Mouse (Mus musculus): ENCODE measurements around the gene Ccnyl1. TPM values are rescaled to one million over a fixed set of nuclear protein-coding genes. Genes with fewer than 3 reads are reported as not detected.

Gene Ccnyl1
- polyA plus RNA-seq, 1 experiment from 2014 or later: 3.9 TPM

DNA sequence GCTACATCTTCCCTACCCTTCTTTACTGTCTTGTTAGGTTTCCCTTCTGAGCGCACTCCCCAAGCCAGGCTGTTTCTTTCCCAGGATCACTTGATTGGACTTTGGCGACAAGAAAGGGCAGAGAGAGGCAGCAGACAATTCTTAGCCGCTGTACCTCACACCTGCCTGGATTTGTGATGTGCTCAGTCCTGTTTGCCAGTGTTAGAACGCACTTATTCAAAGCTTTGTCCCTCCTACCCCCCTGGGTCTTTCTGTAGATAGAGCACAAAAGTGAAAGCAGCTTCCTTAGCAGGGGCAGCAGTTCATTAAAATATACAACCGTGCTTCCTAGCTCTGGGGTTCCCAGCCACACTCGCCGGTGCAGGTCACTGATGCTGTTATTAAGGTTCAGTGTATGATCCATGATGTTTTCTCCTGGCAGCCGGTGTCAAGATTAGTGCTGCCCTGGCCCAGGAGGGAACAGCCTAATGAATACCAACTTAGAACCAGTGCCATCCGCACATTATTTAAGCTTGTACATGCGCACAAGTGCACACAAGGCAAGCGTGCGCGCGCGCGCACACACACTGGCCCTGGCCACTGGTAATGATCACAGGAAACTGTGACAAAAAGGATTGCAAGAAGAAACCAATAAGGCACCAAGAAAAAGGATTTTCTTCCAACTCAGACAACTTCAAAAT, 41.2 kb downstream of the Ccnyl1 start:
- no peak overlapping the region for H3K9ac ChIP-seq (replicated peaks; ENCODE audit: low read depth)
- ATAC-seq: no peak

DNA sequence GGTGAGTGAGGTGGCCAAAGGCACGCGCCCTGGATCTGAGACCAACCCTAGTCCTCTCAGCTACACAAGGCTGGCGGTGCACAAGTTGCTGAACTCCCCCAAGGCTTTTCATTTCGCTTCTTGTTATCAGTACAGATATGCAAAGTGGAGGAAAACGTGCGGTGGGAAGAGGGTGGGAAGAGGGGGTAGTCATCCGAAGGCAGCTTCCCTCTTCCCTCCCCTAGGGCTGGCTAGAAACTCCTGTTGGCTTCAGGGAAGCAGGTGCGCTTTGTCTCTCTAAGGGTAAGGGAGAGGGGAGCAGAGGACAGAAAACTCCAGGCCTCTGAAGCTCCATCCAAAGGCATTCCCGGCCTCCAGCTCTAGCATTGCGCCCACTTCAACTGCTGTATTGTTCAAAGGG, 41.9 kb downstream of the Ccnyl1 start:
- H3K27me3 ChIP-seq (replicated peaks; ENCODE audit: insufficient read depth, low read length): 0 out of 2 replicates have a peak, but pooled peaks cover 11% of the 10 kb centered on the region
- no peaks in the 10 kb centered on the region for H3K9me3 ChIP-seq (ENCODE audit: low read length)
- no peak for ATAC-seq
- TF ChIP-seq CTCF (IDR thresholded peaks at IDR 0.05) (no peak), EP300 (IDR thresholded peaks at IDR 0.05) (no peak)
- H3K36me3 ChIP-seq (ENCODE audit: insufficient read depth, low read length): no peaks in the 10 kb centered on the region
- no peak overlapping the region for H3K4me3 ChIP-seq (ENCODE audit: low read depth, low read length)
- DNase-seq (ENCODE audit: low spot score): no peak
- no peak overlapping the region for H3K9ac ChIP-seq (replicated peaks; ENCODE audit: low read depth)
- peaks cover 15% of the 10 kb centered on the region for H3K4me1 ChIP-seq (ENCODE audit: insufficient read depth, low read depth, low read length)
- no peak overlapping the region for H3K27ac ChIP-seq (ENCODE audit: low read length)
- 44% methylated on average over 10 of the region's 10 CpGs for WGBS
- H3K4me2 ChIP-seq (replicated peaks; ENCODE audit: low read depth, low read length): no peak overlapping the region

More for the DNA sequence above, 41.2 kb downstream of the Ccnyl1 start:
- Histone ChIP-seq H3K36me3 (ENCODE audit: insufficient read depth, low read length) (no peaks in the 10 kb centered on the region), H3K27me3 (replicated peaks; ENCODE audit: insufficient read depth, low read length) (0 out of 2 replicates have a peak, but pooled peaks cover 11% of the 10 kb centered on the region), H3K4me1 (ENCODE audit: insufficient read depth, low read depth, low read length) (peaks cover 15% of the 10 kb centered on the region), H3K4me2 (replicated peaks; ENCODE audit: low read depth, low read length) (no peak overlapping the region), H3K4me3 (ENCODE audit: low read depth, low read length) (no peak overlapping the region), H3K9me3 (ENCODE audit: low read length) (no peaks in the 10 kb centered on the region), H3K27ac (ENCODE audit: low read length) (no peak overlapping the region)
- whole genome bisulfite sequencing: 76% methylated on average over 16 of the region's 16 CpGs
- no peak for DNase-seq (ENCODE audit: low spot score)
- no peak for TF ChIP-seq CTCF (IDR thresholded peaks at IDR 0.05)
- no peak for TF ChIP-seq EP300 (IDR thresholded peaks at IDR 0.05)

DNA sequence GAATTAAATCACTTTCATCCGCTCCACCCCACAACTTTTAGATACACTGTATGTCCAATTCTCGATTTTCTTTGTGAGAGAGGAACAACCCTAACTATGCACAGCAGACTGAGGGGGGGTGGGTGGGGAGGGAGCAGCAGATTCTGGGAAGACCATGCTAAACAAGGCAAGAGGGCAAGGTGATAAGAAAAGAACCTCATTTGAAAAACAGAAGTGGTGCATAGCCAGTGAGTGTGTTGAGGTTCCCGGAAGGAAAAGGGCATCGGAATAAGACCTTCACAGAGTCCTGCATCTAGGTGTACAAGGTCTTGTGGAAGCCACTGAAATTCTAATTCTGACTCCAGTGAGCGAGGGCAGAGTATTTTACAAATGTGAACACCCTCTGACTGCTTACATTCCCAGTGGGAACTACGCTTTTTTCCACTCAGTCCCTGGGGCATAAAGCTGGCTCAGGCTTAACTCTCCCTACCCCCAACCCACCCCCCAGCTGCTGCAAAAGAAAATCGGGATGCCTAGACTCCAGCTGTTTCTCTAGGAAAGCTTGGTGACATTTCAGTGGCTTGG, 42.5 kb downstream of the Ccnyl1 start:
- Histone ChIP-seq H3K4me3 (ENCODE audit: low read depth, low read length) (no peak overlapping the region), H3K36me3 (ENCODE audit: insufficient read depth, low read length) (no peaks in the 10 kb centered on the region), H3K27ac (ENCODE audit: low read length) (no peak overlapping the region), H3K27me3 (replicated peaks; ENCODE audit: insufficient read depth, low read length) (0 out of 2 replicates have a peak, but pooled peaks cover 11% of the 10 kb centered on the region), H3K4me1 (ENCODE audit: insufficient read depth, low read depth, low read length) (peaks cover 15% of the 10 kb centered on the region), H3K9ac (replicated peaks; ENCODE audit: low read depth) (no peak overlapping the region), H3K4me2 (replicated peaks; ENCODE audit: low read depth, low read length) (no peak overlapping the region), H3K9me3 (ENCODE audit: low read length) (no peaks in the 10 kb centered on the region)
- ATAC-seq: no peak
- no peak for DNase-seq (ENCODE audit: low spot score)
- TF ChIP-seq CTCF (IDR thresholded peaks at IDR 0.05) (no peak), EP300 (IDR thresholded peaks at IDR 0.05) (no peak)
- WGBS: 62% methylated on average over 7 of the region's 7 CpGs

DNA sequence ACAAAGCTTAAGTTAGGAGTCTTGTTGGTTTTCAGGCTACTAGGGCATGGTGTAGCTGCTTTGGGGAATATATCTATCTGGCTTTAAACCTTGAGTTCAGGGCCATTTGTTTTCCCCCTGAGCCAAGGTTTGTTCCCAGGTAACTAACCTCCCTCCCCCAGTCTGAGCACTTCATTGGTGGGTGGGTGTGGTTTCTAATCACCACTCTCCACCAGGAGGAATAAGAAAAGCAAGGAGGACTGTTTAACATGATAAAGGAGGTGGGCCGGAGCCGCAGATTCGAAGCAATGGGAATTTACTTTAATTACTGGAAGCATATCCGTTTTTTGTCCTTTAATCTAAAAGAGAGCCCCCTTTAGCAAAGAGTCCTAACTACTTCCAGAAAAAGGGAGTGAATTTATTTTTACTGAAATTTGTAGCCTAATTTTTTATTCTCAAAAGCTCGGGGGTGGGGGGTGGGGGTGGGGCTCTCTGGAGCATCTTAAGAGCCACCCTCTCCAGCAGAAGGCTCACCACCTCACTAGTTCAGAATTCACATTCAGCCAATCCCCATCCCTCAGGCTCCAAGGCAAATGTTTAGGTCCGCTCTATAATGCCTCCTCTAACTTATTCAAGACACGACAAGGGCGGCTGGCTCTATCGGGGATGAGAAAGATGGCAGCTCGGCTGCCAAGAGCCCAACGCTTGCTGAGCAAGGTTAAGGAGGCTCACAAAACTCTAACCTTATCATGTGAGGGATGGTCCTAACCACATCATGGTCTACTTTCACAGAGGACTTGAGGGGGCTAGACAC, 43.4 kb downstream of the Ccnyl1 start:
- 49% methylated on average over 11 of the region's 11 CpGs for WGBS
- ATAC-seq: no peak
- Histone ChIP-seq H3K9ac (replicated peaks; ENCODE audit: low read depth) (no peak overlapping the region), H3K4me2 (replicated peaks; ENCODE audit: low read depth, low read length) (no peak overlapping the region; the same call in 1 of the 2 replicates), H3K4me1 (ENCODE audit: insufficient read depth, low read depth, low read length) (peaks cover 15% of the 10 kb centered on the region), H3K27ac (ENCODE audit: low read length) (no peak overlapping the region), H3K27me3 (replicated peaks; ENCODE audit: insufficient read depth, low read length) (0 out of 2 replicates have a peak, but pooled peaks cover 11% of the 10 kb centered on the region), H3K9me3 (ENCODE audit: low read length) (no peaks in the 10 kb centered on the region), H3K4me3 (ENCODE audit: low read depth, low read length) (no peak overlapping the region), H3K36me3 (ENCODE audit: insufficient read depth, low read length) (no peaks in the 10 kb centered on the region)
- peak; percentile 11 for DNase-seq (ENCODE audit: low spot score)
- TF ChIP-seq EP300 (IDR thresholded peaks at IDR 0.05): no peak
- no peak for TF ChIP-seq CTCF (IDR thresholded peaks at IDR 0.05)

DNA sequence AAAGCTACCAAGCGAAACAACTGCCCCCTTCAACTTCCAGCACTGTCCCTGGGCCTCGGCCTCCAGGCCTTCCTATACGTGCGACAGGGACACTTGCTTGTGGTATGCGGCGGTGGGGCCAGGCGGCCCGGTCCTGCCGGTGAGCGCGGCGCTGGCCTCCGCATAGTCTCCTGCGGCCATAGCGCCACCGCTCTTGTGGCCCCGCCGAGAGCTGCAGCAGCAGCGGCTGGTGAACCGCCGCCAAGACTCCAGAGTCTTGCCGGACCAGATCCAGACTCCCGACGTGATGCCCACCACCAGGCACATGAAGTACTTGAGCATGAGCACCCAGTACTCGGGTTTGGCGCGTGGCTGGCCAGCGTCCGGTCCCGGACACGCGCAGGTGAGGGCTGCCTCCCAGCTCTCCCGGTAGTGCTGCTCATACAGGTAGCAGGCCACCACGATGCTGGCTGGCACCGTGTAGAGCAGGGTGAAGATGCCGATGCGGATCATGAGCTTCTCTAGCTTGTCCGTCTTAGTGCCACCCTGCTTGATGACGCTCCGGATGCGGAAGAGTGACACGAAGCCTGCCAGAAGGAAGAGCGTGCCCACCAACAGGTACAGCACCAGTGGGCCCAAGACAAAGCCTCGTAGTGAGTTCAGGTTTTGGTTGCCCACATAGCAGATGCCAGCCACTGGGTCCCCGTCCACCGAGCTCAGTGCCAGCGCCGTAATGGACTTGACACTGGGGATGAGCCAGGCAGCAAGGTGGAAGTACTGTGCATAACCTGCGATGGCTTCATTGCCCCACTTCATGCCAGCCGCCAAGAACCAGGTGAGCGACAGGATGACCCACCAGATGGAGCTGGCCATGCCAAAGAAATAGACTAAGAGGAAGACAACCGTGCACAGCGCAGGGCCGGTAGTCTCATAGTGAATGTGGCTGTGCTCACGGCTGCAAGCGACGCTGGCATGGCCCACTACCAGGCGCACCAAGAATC, 44.8 kb downstream of the Ccnyl1 start:
- no peak overlapping the region for H3K9ac ChIP-seq (replicated peaks; ENCODE audit: low read depth)
- no peak overlapping the region for H3K27ac ChIP-seq (ENCODE audit: low read length)
- no peaks in the 10 kb centered on the region for H3K36me3 ChIP-seq (ENCODE audit: insufficient read depth, low read length)
- H3K27me3 ChIP-seq (replicated peaks; ENCODE audit: insufficient read depth, low read length): 0 out of 2 replicates have a peak, but pooled peaks cover 11% of the 10 kb centered on the region
- no peak for TF ChIP-seq EP300 (IDR thresholded peaks at IDR 0.05)
- peak; percentile 59 for TF ChIP-seq CTCF (IDR thresholded peaks at IDR 0.05)
- peak; percentile 62 for DNase-seq (ENCODE audit: low spot score)
- no peak for ATAC-seq
- 38% methylated on average over 58 of the region's 58 CpGs for WGBS
- H3K4me1 ChIP-seq (ENCODE audit: insufficient read depth, low read depth, low read length): peaks cover 15% of the 10 kb centered on the region
- peak overlapping the region; percentile 96 for H3K4me2 ChIP-seq (replicated peaks; ENCODE audit: low read depth, low read length)
- peak overlapping the region; percentile 69 for H3K4me3 ChIP-seq (ENCODE audit: low read depth, low read length)
- H3K9me3 ChIP-seq (ENCODE audit: low read length): no peaks in the 10 kb centered on the region

All from lung, postnatal 0 days (tissue).